Mouse (Mus musculus) regulatory T cell (primary cell): ENCODE measurements around the gene Gm28048.

Experiments used
- in situ Hi-C: fragments of 300-600 bp; cut with MboI, MseI; formaldehyde crosslinking; loops from one replicate; pipeline ENCODE4 v1.15.1; 2025; ENCODE audit warnings: high pct_unique_total_duplicates

The Gm28048 gene

GRCm38 (mm10) chr11:22956830-22957229, 25.1 kb downstream of the Gm28048 start:
- in situ Hi-C loops = loop anchor here (25.0 kb wide), 1 partner anchor 720 kb away; no protein-coding TSS in a partner anchor

DNA sequence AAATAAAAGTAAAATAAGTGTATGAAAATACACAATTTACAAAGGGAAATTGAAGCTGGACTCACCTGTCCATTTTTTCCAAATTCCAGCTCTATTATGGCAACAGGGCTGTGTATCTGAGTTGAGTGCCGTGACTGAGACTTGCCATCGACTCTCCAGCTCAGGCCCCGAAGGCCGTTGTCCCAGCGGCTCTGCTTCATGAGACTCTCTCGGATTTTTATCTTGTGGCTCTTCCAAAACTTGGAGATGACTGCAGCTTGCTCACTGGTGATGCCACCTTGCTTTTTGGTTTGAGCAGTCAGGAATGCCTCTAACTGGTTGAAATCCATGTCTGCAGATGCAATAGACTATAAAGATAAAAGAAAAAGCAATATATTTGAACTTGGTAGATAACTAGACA, 25.5 kb downstream of the Gm28048 start:
- in situ Hi-C loops = loop anchor here (25.0 kb wide), 1 partner anchor 719 kb away; no protein-coding TSS in a partner anchor

GRCm38 (mm10) chr11:22952668-22953067, 29.2 kb downstream of the Gm28048 start:
- in situ Hi-C loops = loop anchor here (25.0 kb wide), 1 partner anchor 715 kb away; no protein-coding TSS in a partner anchor

- in situ Hi-C loops = loop anchor here (25.0 kb wide), 1 partner anchor 713 kb away; no protein-coding TSS in a partner anchor
Measured at GRCm38 (mm10) chr11:22950131-22950530, 31.8 kb downstream of the Gm28048 start.

GRCm38 (mm10) chr11:22949101-22949500, 32.8 kb downstream of the Gm28048 start:
- in situ Hi-C loops = no loop called here

- in situ Hi-C loops = no loop called here
Measured at GRCm38 (mm10) chr11:22938983-22939382, 42.9 kb downstream of the Gm28048 start.

- in situ Hi-C loops = no loop called here
Measured at GRCm38 (mm10) chr11:22937716-22938316, 44.1 kb downstream of the Gm28048 start.

- in situ Hi-C loops = no loop called here
Measured at GRCm38 (mm10) chr11:22936446-22937125, 45.3 kb downstream of the Gm28048 start.

- in situ Hi-C loops = loop anchor here (5.0 kb wide), 1 partner anchor 60 kb away; no protein-coding TSS in a partner anchor
Measured at GRCm38 (mm10) chr11:22932167-22932566, 49.7 kb downstream of the Gm28048 start.

DNA sequence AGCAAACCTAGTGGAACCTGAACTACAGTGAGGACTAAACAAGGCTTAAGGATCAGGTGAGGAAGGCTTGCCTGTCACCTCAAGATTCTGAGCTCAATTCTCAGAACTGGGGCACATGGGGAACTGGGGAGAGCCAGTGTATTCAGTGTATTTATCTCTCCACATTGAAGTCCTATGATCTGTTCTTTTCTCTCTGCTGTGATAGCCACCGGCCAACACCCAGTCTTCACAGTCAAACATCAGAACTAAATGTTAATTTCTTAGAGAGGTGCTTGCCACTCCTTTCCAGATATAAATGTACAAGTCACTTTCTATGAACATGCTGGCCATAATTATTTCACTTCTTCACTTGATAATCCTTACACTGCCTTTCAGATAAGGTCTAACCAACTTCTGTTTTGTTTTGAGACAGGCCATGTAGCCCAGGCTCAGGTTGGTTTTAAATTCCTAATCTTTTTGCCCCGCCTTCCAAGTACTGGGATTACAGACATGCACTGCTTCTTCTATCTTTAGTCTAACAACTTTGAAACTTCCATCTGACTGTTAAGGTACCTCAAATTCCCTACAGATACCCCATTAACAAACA, 50.5 kb downstream of the Gm28048 start:
- in situ Hi-C loops = loop anchor here (5.0 kb wide), 1 partner anchor 59 kb away; no protein-coding TSS in a partner anchor

GRCm38 (mm10) chr11:22930129-22930528, 51.8 kb downstream of the Gm28048 start:
- in situ Hi-C loops = loop anchor here (5.0 kb wide), 1 partner anchor 58 kb away; no protein-coding TSS in a partner anchor

- in situ Hi-C loops = no loop called here
Measured at GRCm38 (mm10) chr11:22928586-22929169, 53.2 kb downstream of the Gm28048 start.

GRCm38 (mm10) chr11:22923606-22924005, 58.3 kb downstream of the Gm28048 start:
- in situ Hi-C loops = loop anchor here (5.0 kb wide), 1 partner anchor 521 kb away; no protein-coding TSS in a partner anchor

- in situ Hi-C loops = loop anchor here (5.0 kb wide), 1 partner anchor 520 kb away; no protein-coding TSS in a partner anchor
Measured at GRCm38 (mm10) chr11:22922546-22922945, 59.3 kb downstream of the Gm28048 start.

DNA sequence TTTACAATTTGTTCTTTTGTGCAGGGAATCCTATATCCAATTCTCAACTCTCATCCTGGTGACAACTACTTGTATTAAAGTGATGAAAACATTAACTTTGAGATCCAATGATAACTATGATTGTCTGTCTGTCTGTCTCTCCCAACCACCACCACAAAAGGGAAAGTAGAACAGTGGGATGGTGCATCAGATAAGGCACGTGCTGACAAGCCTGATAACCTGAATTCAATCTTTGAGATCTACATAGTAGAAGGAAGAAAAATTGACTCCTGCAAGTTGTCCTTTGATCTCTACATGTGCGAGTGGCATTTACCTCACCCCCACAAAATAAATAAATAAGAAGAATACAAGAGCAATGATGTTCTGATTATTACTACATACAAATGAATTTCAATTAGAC, 62.6 kb downstream of the Gm28048 start:
- in situ Hi-C loops = no loop called here

DNA sequence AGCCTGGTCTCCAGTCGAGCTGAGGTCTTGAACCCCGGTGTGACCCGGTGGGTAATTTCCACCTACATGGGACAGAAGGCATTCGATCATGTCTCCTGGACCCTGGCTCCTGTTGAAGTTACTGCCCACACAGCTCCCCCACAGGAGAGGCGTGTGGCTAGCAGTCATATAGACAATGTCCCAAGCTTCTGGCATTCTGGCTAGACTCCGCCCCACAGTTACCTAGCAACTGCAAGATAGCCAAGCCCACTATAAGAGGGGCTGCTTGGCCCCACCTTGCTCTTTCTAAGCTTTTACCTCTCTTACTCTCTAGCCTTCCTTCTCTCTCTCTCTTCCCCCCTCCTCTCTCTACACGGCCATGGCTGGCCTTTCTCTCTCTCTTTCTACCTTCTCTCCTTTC, 64.1 kb downstream of the Gm28048 start:
- in situ Hi-C loops = no loop called here

- in situ Hi-C loops = no loop called here
Measured at GRCm38 (mm10) chr11:22913744-22914143, 68.1 kb downstream of the Gm28048 start.

GRCm38 (mm10) chr11:22911831-22912230, 70.1 kb downstream of the Gm28048 start:
- in situ Hi-C loops = no loop called here

- in situ Hi-C loops = no loop called here
Measured at GRCm38 (mm10) chr11:22906453-22906865, 75.4 kb downstream of the Gm28048 start.

- in situ Hi-C loops = no loop called here
Measured at GRCm38 (mm10) chr11:22902923-22903322, 79.0 kb downstream of the Gm28048 start.

GRCm38 (mm10) chr11:22900041-22900440, 81.8 kb downstream of the Gm28048 start:
- in situ Hi-C loops = no loop called here

GRCm38 (mm10) chr11:22897642-22898041, 84.2 kb downstream of the Gm28048 start:
- in situ Hi-C loops = no loop called here
